In the genomic region with DNA sequence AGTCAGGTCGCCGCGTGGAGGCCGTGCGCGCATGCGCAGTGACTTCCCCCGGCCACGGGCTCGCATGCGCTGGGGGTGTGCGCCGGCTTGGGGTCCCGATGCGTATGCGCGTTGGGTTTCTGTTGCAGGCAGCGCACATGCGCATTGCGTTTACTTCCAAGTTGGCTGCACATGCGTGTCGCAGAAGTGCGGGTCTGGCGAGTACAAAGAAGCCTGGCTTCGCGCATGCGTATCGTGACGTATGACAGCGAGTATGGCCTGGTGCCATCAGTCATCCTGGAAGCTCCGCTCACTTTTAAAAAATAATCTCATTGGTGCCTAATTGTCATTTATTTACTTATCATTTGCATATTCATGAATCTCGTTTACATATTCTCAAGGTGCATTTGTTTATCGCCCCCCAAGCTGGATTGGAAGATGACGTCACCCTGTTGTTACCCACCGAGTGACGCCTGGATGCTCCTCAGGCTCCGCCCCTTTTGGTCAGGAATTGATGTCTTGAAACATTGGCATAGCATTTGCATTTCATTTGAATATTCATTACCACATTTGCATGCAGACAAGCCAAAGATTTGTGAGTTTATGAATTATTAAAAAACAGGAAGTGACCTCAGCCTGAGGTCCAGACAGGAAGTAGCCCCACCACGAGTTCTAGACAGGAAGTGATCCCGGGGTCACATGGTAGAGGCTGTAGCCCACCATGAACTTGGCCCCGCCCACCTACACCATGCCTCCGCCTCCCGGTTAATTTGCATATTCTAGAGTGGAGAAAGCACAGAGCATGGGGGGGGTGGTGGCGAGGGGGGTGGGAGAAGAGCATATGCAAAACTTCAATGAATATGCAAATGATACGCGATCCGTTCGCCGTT, we compare ENCODE assay signal across 8 mouse cellular contexts. TPM values are rescaled to one million over a fixed set of nuclear protein-coding genes. Genes with fewer than 3 reads are reported as not detected.
DNase-seq lines count a peak whose midpoint lies in the region; ATAC-seq and TF ChIP-seq lines count a peak whose summit lies in the region.

No protein-coding gene starts in this region.

- ATAC-seq in erythroid progenitor cell, adult 5-6 weeks (replicated peaks; ENCODE audit: low FRiP score, poor library complexity, severe bottlenecking), result peak; percentile 44
- ATAC-seq in heart, embryonic 12.5 days (ENCODE audit: insufficient number of reproducible peaks, low FRiP score), result peak; percentile 73
- peak; percentile 65 for ATAC-seq in kidney, postnatal 0 days (replicated peaks; ENCODE audit: low FRiP score, low read depth)
- ATAC-seq in liver, embryonic 11.5 days (replicated peaks; ENCODE audit: low FRiP score), result peak; percentile 44
- peak; percentile 70 for ATAC-seq in stomach, embryonic 14.5 days (ENCODE audit: insufficient number of reproducible peaks, insufficient read depth, low FRiP score, low read depth)

- H3K9ac ChIP-seq in heart, embryonic 12.5 days, result peak overlapping the region; percentile 83; the same call in 1 of the 2 replicates
- H3K9ac ChIP-seq in kidney, postnatal 0 days (ENCODE audit: low read depth, low read length), result peak overlapping the region; percentile 82
- H3K9ac ChIP-seq in liver, embryonic 11.5 days (ENCODE audit: low read depth, low read length), result peak overlapping the region; percentile 79
- peak overlapping the region; percentile 64; the same call in 1 of the 2 replicates for H3K9ac ChIP-seq in stomach, embryonic 14.5 days (replicated peaks; ENCODE audit: low read depth, low read length)

- H3K27me3 ChIP-seq in heart, embryonic 12.5 days (replicated peaks), result no peaks in the 10 kb centered on the region
- H3K27me3 ChIP-seq in kidney, postnatal 0 days (ENCODE audit: insufficient read depth, low read length), result no peaks in the 10 kb centered on the region
- no peaks in the 10 kb centered on the region for H3K27me3 ChIP-seq in liver, embryonic 11.5 days (replicated peaks; ENCODE audit: control insufficient read depth, insufficient read depth, low read length)
- H3K27me3 ChIP-seq in stomach, embryonic 14.5 days (ENCODE audit: control insufficient read depth, insufficient read depth, low read length), result no peaks in the 10 kb centered on the region

- peak overlapping the region; percentile 71 for H3K4me2 ChIP-seq in heart, embryonic 12.5 days
- H3K4me2 ChIP-seq in kidney, postnatal 0 days (ENCODE audit: low read length), result peak overlapping the region; percentile 68
- H3K4me2 ChIP-seq in liver, embryonic 11.5 days, result peak overlapping the region; percentile 76
- H3K4me2 ChIP-seq in stomach, embryonic 14.5 days (replicated peaks; ENCODE audit: low read depth, low read length), result peak overlapping the region; percentile 46; the same call in 1 of the 2 replicates

- H3K4me1 ChIP-seq in heart, embryonic 12.5 days (replicated peaks), result no peaks in the 10 kb centered on the region
- H3K4me1 ChIP-seq in kidney, postnatal 0 days (replicated peaks; ENCODE audit: insufficient read depth, low read length), result no peaks in the 10 kb centered on the region
- no peaks in the 10 kb centered on the region for H3K4me1 ChIP-seq in liver, embryonic 11.5 days (replicated peaks; ENCODE audit: control insufficient read depth, insufficient read depth, low read length)
- H3K4me1 ChIP-seq in stomach, embryonic 14.5 days (ENCODE audit: control insufficient read depth, insufficient read depth, low read length), result no peaks in the 10 kb centered on the region

- H3K9me3 ChIP-seq in heart, embryonic 12.5 days (replicated peaks), result no peaks in the 10 kb centered on the region
- H3K9me3 ChIP-seq in kidney, postnatal 0 days (replicated peaks; ENCODE audit: low read length), result no peaks in the 10 kb centered on the region
- H3K9me3 ChIP-seq in liver, embryonic 11.5 days (ENCODE audit: control insufficient read depth, low read length), result no peaks in the 10 kb centered on the region
- H3K9me3 ChIP-seq in stomach, embryonic 14.5 days (ENCODE audit: control insufficient read depth, low read depth, low read length), result no peaks in the 10 kb centered on the region

- under 1% methylated on average over 48 of the region's 48 CpGs for WGBS in heart, embryonic 12.5 days
- WGBS in kidney, postnatal 0 days, result under 1% methylated on average over 48 of the region's 48 CpGs
- under 1% methylated on average over 48 of the region's 48 CpGs for WGBS in liver, embryonic 11.5 days
- WGBS in stomach, embryonic 14.5 days, result under 1% methylated on average over 48 of the region's 48 CpGs

- H3K36me3 ChIP-seq in heart, embryonic 12.5 days, result no peaks in the 10 kb centered on the region
- no peaks in the 10 kb centered on the region for H3K36me3 ChIP-seq in kidney, postnatal 0 days (ENCODE audit: insufficient read depth, low read length)
- no peaks in the 10 kb centered on the region for H3K36me3 ChIP-seq in liver, embryonic 11.5 days (ENCODE audit: control insufficient read depth, insufficient read depth, low read length)
- H3K36me3 ChIP-seq in stomach, embryonic 14.5 days (ENCODE audit: control insufficient read depth, insufficient read depth, low read length), result no peaks in the 10 kb centered on the region

- peak overlapping the region; percentile 99 for H3K27ac ChIP-seq in heart, embryonic 12.5 days (ENCODE audit: poor library complexity, severe bottlenecking)
- H3K27ac ChIP-seq in kidney, postnatal 0 days, result peak overlapping the region; percentile 99
- peak overlapping the region; percentile 99 for H3K27ac ChIP-seq in liver, embryonic 11.5 days (ENCODE audit: low read depth, low read length)
- peak overlapping the region; percentile 99 for H3K27ac ChIP-seq in stomach, embryonic 14.5 days (ENCODE audit: low read length)

- no peak for TF ChIP-seq CTCF in kidney, postnatal 0 days (IDR thresholded peaks at IDR 0.05; ENCODE audit: low read depth)

- H3K4me3 ChIP-seq in heart, embryonic 12.5 days, result peak overlapping the region; percentile 75
- peak overlapping the region; percentile 62 for H3K4me3 ChIP-seq in kidney, postnatal 0 days (replicated peaks; ENCODE audit: low read depth, low read length)
- H3K4me3 ChIP-seq in liver, embryonic 11.5 days (ENCODE audit: low read depth, low read length), result peak overlapping the region; percentile 70
- peak overlapping the region; percentile 67 for H3K4me3 ChIP-seq in stomach, embryonic 14.5 days (ENCODE audit: low read depth, low read length)

- DNase-seq in CD4-positive helper T cell, adult 2 months (ENCODE audit: low read depth, low spot score), result peak; percentile 100
- peak; percentile 99 for DNase-seq in brain, embryonic 18.5 days (ENCODE audit: low read depth, low spot score)
- peak; percentile 99 for DNase-seq in kidney, postnatal 0 days (ENCODE audit: low spot score)
- DNase-seq in liver, embryonic 11.5 days (ENCODE audit: low spot score), result peak; percentile 95
- peak; percentile 100 for DNase-seq in naive thymus-derived CD4-positive, alpha-beta T cell, adult 2 months (ENCODE audit: low read depth)

RNA-seq across cellular contexts. Expression of a gene that starts 51.9 kb away (rescaled TPM):
- 5.4 and 5.9 TPM in 2 replicates for total RNA-seq in erythroid progenitor cell, adult 5-6 weeks (2015; ENCODE audit: low replicate concordance)
- 9.6 TPM in 1 of 2 replicates, not detected in the other for total RNA-seq in erythroid progenitor cell, adult 5-6 weeks (2017; ENCODE audit: low replicate concordance)
- polyA plus RNA-seq in heart, embryonic 12.5 days (2016; fragmentation: Nextera tagmentation; extraction: Ambion mirVana), result 131 and 147 TPM in 2 replicates
- polyA plus RNA-seq in kidney, postnatal 0 days (2015; fragmentation: Nextera tagmentation; extraction: Ambion mirVana), result 131 and 136 TPM in 2 replicates
- 83.7 and 91.3 TPM in 2 replicates for polyA plus RNA-seq in liver, embryonic 11.5 days (2014; fragmentation: Nextera tagmentation; extraction: Ambion mirVana)
- polyA plus RNA-seq in stomach, embryonic 14.5 days (2014; fragmentation: Nextera tagmentation; extraction: Ambion mirVana), result 123 and 127 TPM in 2 replicates

Comparison
In these comparisons a context has a peak if more than half of its experiments do, and no peak if none do; other contexts are left out.
1. Peak in every context shown above with its lines: DNase-seq, ATAC-seq, H3K4me3 ChIP-seq and H3K27ac ChIP-seq.